Mouse (Mus musculus): ENCODE results near the gene Ccdc28a.

The Ccdc28a gene

DNA sequence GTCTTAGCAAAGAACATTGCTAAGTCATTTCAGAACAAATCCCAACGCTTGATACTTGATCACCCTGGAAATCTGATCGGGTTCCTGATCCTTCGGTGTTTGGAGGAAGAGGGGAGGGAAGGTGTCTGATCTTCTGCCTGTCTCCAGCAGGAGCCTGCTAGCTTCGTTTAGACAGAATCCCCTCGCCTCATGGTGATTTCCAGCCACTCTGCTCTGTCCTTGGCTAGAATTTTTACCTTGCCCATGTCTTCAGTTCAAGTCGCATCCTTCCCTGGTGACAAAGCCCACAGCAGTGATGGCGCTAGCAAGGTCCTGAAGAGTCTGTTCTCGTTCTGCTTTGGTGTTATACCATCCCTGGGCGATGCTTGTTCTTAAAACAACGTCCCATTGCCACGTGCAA, 40.6 kb downstream of the Ccdc28a start:
- no peak for DNase-seq (ENCODE audit: low spot score in 2 of 2)

DNA sequence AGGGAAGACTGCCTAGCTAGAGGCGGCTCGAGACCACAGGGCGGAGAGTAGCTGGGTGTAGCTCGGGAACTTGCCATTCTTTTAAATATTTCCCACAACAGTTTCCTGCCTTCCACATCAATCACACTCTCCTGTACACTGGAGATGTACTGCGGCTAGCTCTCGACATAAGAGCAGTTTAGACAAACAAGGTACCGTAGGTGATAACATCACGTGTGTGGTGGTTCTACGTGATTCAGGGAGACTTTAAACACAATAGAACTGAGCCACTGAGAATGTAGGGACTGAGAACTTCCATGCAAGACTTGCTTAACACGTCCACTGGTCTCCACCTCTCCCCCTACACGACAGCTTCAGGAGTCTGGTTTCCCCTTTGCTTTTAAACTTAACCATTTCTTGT, 41.6 kb downstream of the Ccdc28a start:
- no peak for DNase-seq (ENCODE audit: low spot score in 2 of 2)

DNA sequence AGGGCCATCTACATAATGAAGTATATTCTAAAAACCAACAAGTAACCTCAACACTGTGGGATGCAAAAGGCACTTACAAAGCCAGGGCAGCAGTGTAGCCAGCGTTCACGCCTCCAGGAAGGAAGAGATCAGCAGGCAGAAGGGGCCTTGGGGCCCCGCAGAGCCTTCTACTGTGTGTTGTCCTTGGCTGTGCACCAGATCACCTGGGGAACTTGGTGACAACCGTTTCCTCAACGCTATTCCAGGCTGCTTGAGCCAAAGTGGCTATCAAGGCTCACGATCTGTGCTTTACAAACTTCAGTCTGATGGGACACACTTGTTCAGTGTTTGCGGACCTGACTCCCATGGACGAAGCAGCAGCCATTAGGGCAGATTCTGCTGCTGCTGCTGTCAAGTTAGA, 43.1 kb downstream of the Ccdc28a start:
- DNase-seq (ENCODE audit: low spot score in 2 of 2) = no peak

DNA sequence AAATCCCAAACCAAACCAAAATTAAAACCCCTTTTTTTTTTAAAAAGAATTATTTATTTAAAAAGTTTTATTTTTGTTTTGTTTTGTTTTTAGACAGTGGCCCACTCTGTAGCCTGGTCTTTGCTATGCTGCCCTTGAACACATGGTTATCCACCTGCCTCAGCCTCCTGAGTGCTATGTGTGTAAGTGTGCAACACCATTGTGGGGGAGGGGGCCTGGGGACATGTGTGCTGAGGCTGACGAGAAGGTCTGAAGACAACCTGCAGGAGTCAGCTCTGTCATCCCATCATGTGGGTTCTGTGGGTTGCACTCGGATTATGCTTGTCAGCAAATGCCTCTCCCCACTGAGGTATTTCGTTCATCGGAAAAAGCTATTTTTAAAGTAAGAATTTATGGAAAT, 45.3 kb downstream of the Ccdc28a start:
- no peak for DNase-seq (ENCODE audit: low spot score in 2 of 2)

DNA sequence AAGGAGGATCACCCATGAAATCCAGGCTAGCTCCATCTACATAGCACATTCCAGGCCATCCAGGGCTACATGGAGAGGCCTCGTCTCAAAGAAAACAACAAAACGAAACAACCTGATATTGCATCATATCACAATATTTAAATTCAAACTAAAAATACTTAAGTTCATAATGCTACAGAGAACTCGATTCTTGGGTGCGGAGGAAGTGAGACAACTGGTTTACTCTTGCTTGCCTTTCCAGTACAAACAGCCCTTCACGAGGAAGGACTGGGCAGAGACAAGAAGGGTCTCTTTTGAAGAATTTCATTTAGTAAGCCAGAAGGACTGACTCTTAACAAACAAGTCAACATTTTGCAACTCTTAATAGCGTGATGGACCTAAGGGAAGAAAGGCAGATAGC, 46.2 kb downstream of the Ccdc28a start:
- no peak for DNase-seq (ENCODE audit: low spot score in 2 of 2)

DNA sequence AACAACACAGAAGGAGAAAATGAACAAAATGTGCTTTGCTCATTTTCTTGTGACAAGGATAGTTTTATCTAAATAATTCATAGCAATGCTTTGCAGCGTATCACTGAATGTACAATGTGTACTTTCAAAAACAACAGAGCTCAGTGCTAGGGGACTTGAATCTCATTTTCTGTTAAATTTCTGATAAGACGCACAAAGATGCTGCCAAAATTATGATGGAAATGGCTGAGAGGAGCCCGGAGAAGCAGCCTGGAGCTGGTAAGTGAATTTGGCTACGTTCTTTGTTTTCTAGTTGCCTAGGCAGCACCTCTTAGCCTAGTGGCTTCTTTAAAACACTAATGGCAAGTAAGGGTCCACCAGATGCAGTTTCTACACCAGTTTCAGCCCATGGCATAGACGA, 52.6 kb downstream of the Ccdc28a start:
- no peak for DNase-seq (ENCODE audit: low spot score in 2 of 2)

DNA sequence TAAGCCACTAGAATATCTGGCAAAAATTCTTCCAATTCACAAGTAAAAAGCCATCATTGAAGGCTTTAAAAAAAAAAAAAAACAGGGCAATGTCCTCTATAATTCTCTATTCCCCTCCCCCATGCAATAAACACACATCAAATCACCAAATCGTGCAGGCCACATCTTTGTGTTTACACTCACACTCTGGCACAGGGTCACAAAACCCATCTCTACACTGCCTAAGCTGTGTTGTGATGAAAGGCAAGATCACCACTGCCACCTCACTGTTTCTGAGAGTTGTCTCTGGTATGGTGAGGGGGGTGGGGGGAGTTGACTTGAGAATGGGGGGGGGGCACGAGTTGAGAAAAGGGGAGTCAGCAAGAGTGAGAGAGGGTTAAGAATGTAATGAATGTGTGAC, 57.5 kb downstream of the Ccdc28a start:
- DNase-seq (ENCODE audit: low spot score in 2 of 2) = no peak

DNA sequence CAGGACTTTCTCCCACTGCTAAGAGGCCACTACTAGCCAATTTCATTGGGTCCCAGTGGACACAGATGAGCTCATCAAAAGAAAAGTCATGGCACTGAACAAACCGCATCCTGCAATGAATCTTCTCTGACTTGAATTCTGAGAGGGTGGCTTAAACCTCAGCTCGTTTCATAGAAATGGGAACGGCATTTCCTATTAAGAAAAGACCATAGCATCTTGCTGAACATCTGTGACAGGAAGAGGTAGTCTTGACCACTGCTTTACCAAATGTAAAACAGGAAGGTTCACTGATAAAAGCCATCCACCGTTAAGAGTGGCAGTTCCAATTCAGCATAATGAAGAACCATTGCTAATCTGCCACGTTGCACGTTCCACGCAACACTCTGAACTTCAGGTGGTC, 58.1 kb downstream of the Ccdc28a start:
- no peak for DNase-seq (ENCODE audit: low spot score in 2 of 2)

DNA sequence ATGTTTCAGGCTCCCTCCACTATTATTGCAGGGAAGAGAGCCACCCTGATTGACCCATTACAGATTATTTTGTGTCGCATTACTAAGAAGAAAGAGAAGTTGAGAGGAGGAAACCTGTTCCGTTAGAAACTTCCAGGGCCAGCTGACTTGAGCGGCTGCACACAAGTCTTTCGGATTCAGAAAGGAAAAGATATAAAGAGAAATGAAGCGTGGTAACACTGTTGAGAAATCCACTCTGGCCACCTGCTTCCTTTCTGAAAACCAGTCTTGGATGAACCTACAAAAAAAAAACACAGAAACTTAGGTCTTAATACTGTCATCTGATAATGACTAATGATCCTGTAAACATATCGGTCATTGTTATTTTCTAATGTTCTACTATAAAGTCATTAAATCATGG, 59.7 kb downstream of the Ccdc28a start:
- no peak for DNase-seq (ENCODE audit: low spot score in 2 of 2)
